Comparison of ENCODE assay signal across 23 mouse cellular contexts in genomic region chr3:58680943-58681637, GRCm38 (mm10). TPM values are rescaled to one million over a fixed set of nuclear protein-coding genes. Genes with fewer than 3 reads are reported as not detected.
DNase-seq lines count a peak whose midpoint lies in the region; ATAC-seq and TF ChIP-seq lines count a peak whose summit lies in the region.
"Had no signal": no experiment of that assay in that cellular context is flagged by ENCODE, and none has a peak within 500 bp of the region (broad histone marks: within the 10 kb centered on the region; RNA-seq: fewer than 3 reads in every experiment).

No protein-coding gene starts in this region.

- peak overlapping the region; percentile 89 for H3K27ac ChIP-seq in liver, adult 2 months (replicated peaks; ENCODE audit: insufficient read depth, low read depth, low read length)
- H3K27ac ChIP-seq in liver, postnatal 0 days (ENCODE audit: low read depth), result peak overlapping the region; percentile 74
- H3K27ac ChIP-seq: midbrain, embryonic 12.5 days had no signal

- peaks cover 3% of the 10 kb centered on the region; the same call in 1 of the 2 replicates for H3K36me3 ChIP-seq in liver, adult 2 months (ENCODE audit: control insufficient read depth, insufficient read depth, low read length)
- peaks cover 6% of the 10 kb centered on the region; the same call in 1 of the 2 replicates for H3K36me3 ChIP-seq in liver, postnatal 0 days (replicated peaks; ENCODE audit: insufficient read depth, low read length)
- H3K36me3 ChIP-seq: hindbrain, embryonic 15.5 days; midbrain, embryonic 12.5 days had no signal

- no peak for TF ChIP-seq POLR2A in liver, adult 2 months (IDR thresholded peaks at IDR 0.05; ENCODE audit: extremely low read depth, insufficient read depth, low read length)

- TF ChIP-seq EP300 in liver, postnatal 0 days (IDR thresholded peaks at IDR 0.05; ENCODE audit: low read depth), result 0 out of 2 replicates have a peak, but pooled peaks have one; percentile 11

- peak; percentile 52 for DNase-seq in heart, adult 11 months
- no peak for DNase-seq in heart, postnatal 4 days
- peak; percentile 93 for DNase-seq in liver, adult 2 months (ENCODE audit: extremely low read depth, low read depth, low spot score)
- DNase-seq in liver, result no peak
- no peak for DNase-seq in liver, postnatal 0 days
- no peak for DNase-seq in lung, postnatal 36 days
- DNase-seq in thymus, postnatal 25 days, result no peak
- DNase-seq: adrenal gland, postnatal 25 days; cerebellum, adult 11 months; cerebellum, postnatal 36 days; heart, adult 18-20 months; heart, postnatal 36 days; retina, postnatal 1 day; thymus, postnatal 36 days had no signal

- peaks cover 56% of the 10 kb centered on the region for H3K4me1 ChIP-seq in liver, adult 2 months (ENCODE audit: control insufficient read depth, insufficient read depth, low read length)
- peaks cover 30% of the 10 kb centered on the region for H3K4me1 ChIP-seq in liver, postnatal 0 days (ENCODE audit: insufficient read depth)

- TF ChIP-seq CTCF in liver, adult 2 months (IDR thresholded peaks at IDR 0.05; ENCODE audit: low read depth, low read length), result no peak
- no peak for TF ChIP-seq CTCF in liver, postnatal 0 days (IDR thresholded peaks at IDR 0.05; ENCODE audit: low read depth)

- WGBS in liver, adult 2 months, result 24% methylated on average over 7 of the region's 7 CpGs
- WGBS in liver, postnatal 0 days (ENCODE audit: insufficient replicate concordance), result 58% methylated on average over 7 of the region's 7 CpGs

- ATAC-seq in liver, postnatal 0 days, result peak; percentile 89

- no peaks in the 10 kb centered on the region for H3K9me3 ChIP-seq in liver, postnatal 0 days (ENCODE audit: low read length)
- H3K9me3 ChIP-seq: hindbrain, embryonic 15.5 days; limb, embryonic 13.5 days; midbrain, embryonic 12.5 days had no signal

- peaks cover 39% of the 10 kb centered on the region for H3K79me2 ChIP-seq in liver, adult 2 months (ENCODE audit: control insufficient read depth, insufficient read depth, low read length)

- no peaks in the 10 kb centered on the region for H3K27me3 ChIP-seq in liver, adult 2 months (ENCODE audit: control insufficient read depth, insufficient read depth, low read length)
- no peaks in the 10 kb centered on the region for H3K27me3 ChIP-seq in liver, postnatal 0 days (ENCODE audit: insufficient read depth, low read length)
- H3K27me3 ChIP-seq: hindbrain, embryonic 15.5 days; limb, embryonic 13.5 days; midbrain, embryonic 12.5 days had no signal

- H3K4me2 ChIP-seq in liver, postnatal 0 days (ENCODE audit: low read depth, low read length), result peak overlapping the region; percentile 60
- H3K4me2 ChIP-seq: hindbrain, embryonic 15.5 days; limb, embryonic 13.5 days; midbrain, embryonic 12.5 days had no signal

- H3K9ac ChIP-seq in liver, adult 2 months (ENCODE audit: low read depth, low read length), result peak overlapping the region; percentile 33
- H3K9ac ChIP-seq in liver, postnatal 0 days (replicated peaks), result no peak overlapping the region
- H3K9ac ChIP-seq: hindbrain, embryonic 15.5 days; limb, embryonic 13.5 days; midbrain, embryonic 12.5 days had no signal

- H3K4me3 ChIP-seq in liver, adult 2 months (ENCODE audit: insufficient read depth, low read depth, low read length), result no peak overlapping the region; the same call in 1 of the 2 replicates
- H3K4me3 ChIP-seq in liver, postnatal 0 days (ENCODE audit: low read depth, low read length), result no peak overlapping the region
- H3K4me3 ChIP-seq: hindbrain, embryonic 15.5 days; limb, embryonic 13.5 days; midbrain, embryonic 12.5 days had no signal

RNA-seq across cellular contexts. Expression of gene Siah2, which starts 11.1 kb away (rescaled TPM):
- 10 to 100 TPM; 16.3 to 18.5 TPM for total RNA-seq in heart, postnatal 4 days (2021)
- total RNA-seq in liver, adult 2 months (2014; rRNA removed), result 9.6 and 14.6 TPM in 2 replicates
- 29.4 and 30.2 TPM in 2 replicates for polyA plus RNA-seq in liver, adult 2 months (2012; rRNA removed)
- polyA plus RNA-seq in liver, postnatal 0 days (2015; fragmentation: Nextera tagmentation; extraction: Ambion mirVana), result 7.1 and 8.6 TPM in 2 replicates

RNA-seq across cellular contexts. Expression of gene Erich6, which starts 44.1 kb away (rescaled TPM):
- under 1 TPM; 0.16 to 0.24 TPM for total RNA-seq in heart, postnatal 4 days (2021)
- total RNA-seq in liver, adult 2 months (2014; rRNA removed), result not detected in 2 replicates
- polyA plus RNA-seq in liver, adult 2 months (2012; rRNA removed), result not detected in 2 replicates
- polyA plus RNA-seq in liver, postnatal 0 days (2015; fragmentation: Nextera tagmentation; extraction: Ambion mirVana), result not detected in 2 replicates
- total RNA-seq: adrenal gland, postnatal 25 days; gastrocnemius, adult 18-20 months; heart, adult 18-20 months; heart, postnatal 36 days; MEL; monocyte, adult 5-6 weeks had no signal
- polyA plus RNA-seq: forebrain, embryonic 11.5 days; limb, embryonic 13.5 days; lung, embryonic 16.5 days; neural tube, embryonic 11.5 days had no signal

Comparison
In these comparisons a context has a peak if more than half of its experiments do, and no peak if none do; other contexts are left out.
1. DNase-seq: peak in heart, adult 11 months (single experiment) and liver, adult 2 months (single experiment); none in heart, postnatal 4 days (single experiment), liver (single experiment), liver, postnatal 0 days (single experiment), lung, postnatal 36 days (single experiment) and thymus, postnatal 25 days (single experiment).